Mouse (Mus musculus): ENCODE measurements around the gene Atp5l.
"Not testable (repeated sequence)": the region's sequence is repeated elsewhere in the genome, so short reads cannot be mapped to it uniquely, and the experiment has no call there.

The Atp5l gene

GRCm38 (mm10) chr9:44920374-44921122 is at the start of gene Atp5l:
Gene Atp5l (minus strand): TSS chr9:44920742.
- peak; percentile 97 for DNase-seq

- DNase-seq = no peak
Observed at GRCm38 (mm10) chr9:44969450-44969849, 48.9 kb upstream of the Atp5l start.

GRCm38 (mm10) chr9:44967763-44968162 is 47.2 kb upstream of the Atp5l start:
- not testable (repeated sequence) for DNase-seq

GRCm38 (mm10) chr9:44966815-44967242 is 46.3 kb upstream of the Atp5l start:
- peak; percentile 79 for DNase-seq

GRCm38 (mm10) chr9:44965833-44966466 is 45.4 kb upstream of the Atp5l start:
- DNase-seq = no peak

GRCm38 (mm10) chr9:44965126-44965832 is 44.7 kb upstream of the Atp5l start, which contains the start of gene Ube4a:
Gene Ube4a (minus strand): TSS chr9:44965600.
- peak; percentile 99 for DNase-seq

- DNase-seq = no peak
Observed at GRCm38 (mm10) chr9:44954432-44954831, 33.9 kb upstream of the Atp5l start.

GRCm38 (mm10) chr9:44947836-44948235 is 27.3 kb upstream of the Atp5l start:
- DNase-seq = no peak

GRCm38 (mm10) chr9:44946185-44946695 is 25.7 kb upstream of the Atp5l start:
- no peak for DNase-seq

GRCm38 (mm10) chr9:44942421-44942820 is 21.9 kb upstream of the Atp5l start:
- no peak for DNase-seq

GRCm38 (mm10) chr9:44941756-44942155 is 21.2 kb upstream of the Atp5l start:
- no peak for DNase-seq

- DNase-seq = no peak
Observed at GRCm38 (mm10) chr9:44921543-44921942, 1.0 kb upstream of the Atp5l start.

GRCm38 (mm10) chr9:44921123-44921468 is 554 bp upstream of the Atp5l start:
- DNase-seq = no peak

GRCm38 (mm10) chr9:44919606-44920005 is 936 bp downstream of the Atp5l start:
- no peak for DNase-seq

GRCm38 (mm10) chr9:44916196-44916595 is 4.3 kb downstream of the Atp5l start:
- peak; percentile 39 for DNase-seq

GRCm38 (mm10) chr9:44914706-44915105 is 5.8 kb downstream of the Atp5l start:
- DNase-seq = no peak

GRCm38 (mm10) chr9:44911365-44911764 is 9.2 kb downstream of the Atp5l start:
- no peak for DNase-seq

GRCm38 (mm10) chr9:44905620-44906019 is 14.9 kb downstream of the Atp5l start:
- DNase-seq = no peak

- DNase-seq = no peak
Observed at GRCm38 (mm10) chr9:44904964-44905363, 15.6 kb downstream of the Atp5l start.

- no peak for DNase-seq
Observed at GRCm38 (mm10) chr9:44903856-44904255, 16.7 kb downstream of the Atp5l start.

- no peak for DNase-seq
Observed at GRCm38 (mm10) chr9:44900402-44900801, 20.1 kb downstream of the Atp5l start.

GRCm38 (mm10) chr9:44899716-44900115 is 20.8 kb downstream of the Atp5l start:
- DNase-seq = no peak

GRCm38 (mm10) chr9:44897024-44897423 is 23.5 kb downstream of the Atp5l start:
- DNase-seq = no peak

- no peak for DNase-seq
Observed at GRCm38 (mm10) chr9:44892664-44893063, 27.9 kb downstream of the Atp5l start.
